Mouse (Mus musculus) heart, embryonic 11.5 days (tissue): Measurements from ENCODE around the gene Olfr809. TPM values are rescaled to one million over a fixed set of nuclear protein-coding genes. Genes with fewer than 3 reads are reported as not detected.

Experiments used
- ATAC-seq: fragments of 200-750 bp; cut with Nextera tagmentation; replicated peaks from 2 replicates; pipeline ENCODE4 v1.8.0; 2017; ENCODE audit warnings: moderate library complexity; ENCODE audit not compliant: insufficient number of reproducible peaks, low FRiP score, low TSS enrichment
- H3K27ac ChIP-seq: fragments of 300-500 bp; sonication (generic); 2 replicates; pipeline ENCODE4 v1.5.1; 2014; ENCODE audit warnings: mild to moderate bottlenecking, low read depth, low read length
- H3K27me3 ChIP-seq: fragments of 300-500 bp; sonication (generic); 2 replicates; pipeline ENCODE4 v1.6.1; 2014; ENCODE audit warnings: mild to moderate bottlenecking, low read length, mixed read lengths; ENCODE audit not compliant: control insufficient read depth, insufficient read depth
- H3K36me3 ChIP-seq: fragments of 300-500 bp; sonication (generic); 2 replicates; pipeline ENCODE4 v1.6.1; 2014; ENCODE audit warnings: mild to moderate bottlenecking, low read length, moderate library complexity, mixed read lengths; ENCODE audit not compliant: control insufficient read depth, insufficient read depth
- H3K4me1 ChIP-seq: fragments of 300-500 bp; sonication (generic); 2 replicates; pipeline ENCODE4 v1.6.1; 2014; ENCODE audit warnings: low read length; ENCODE audit not compliant: control insufficient read depth, insufficient read depth
- H3K4me2 ChIP-seq: fragments of 300-500 bp; sonication (generic); 2 replicates; pipeline ENCODE4 v1.6.1; 2014; ENCODE audit warnings: mild to moderate bottlenecking, moderate library complexity
- H3K4me3 ChIP-seq: fragments of 300-500 bp; sonication (generic); 2 replicates; pipeline ENCODE4 v1.5.1; 2014; ENCODE audit warnings: low read depth, low read length
- H3K9ac ChIP-seq: fragments of 300-500 bp; sonication (generic); 2 replicates; pipeline ENCODE4 v1.6.1; 2014; ENCODE audit warnings: mild to moderate bottlenecking, low read depth, low read length, moderate library complexity
- H3K9me3 ChIP-seq: fragments of 300-500 bp; sonication (generic); replicated peaks from 2 replicates; pipeline ENCODE4 v1.6.1; 2016; ENCODE audit warnings: low read length; ENCODE audit not compliant: control insufficient read depth
- WGBS: fragments of 180-500 bp; shearing (Covaris S2); extraction: QIAGEN DNeasy Blood & Tissue Kit; methylation state at CpG from one replicate; pipeline ENCODE4 v1.1.7; 2014; ENCODE audit not compliant: insufficient replicate concordance; 5-methylcytosine and 5-hydroxymethylcytosine counted together
- polyA plus RNA-seq: library from polyadenylated mRNA; unstranded; fragments of >200 nt; fragmentation: Nextera tagmentation; extraction: Ambion mirVana; gene quantifications from 2 replicates; pipeline ENCODE4 v1.2.1, GENCODE M21; 2014

Gene Olfr809
- polyA plus RNA-seq: not detected in 2 replicates

GRCm38 (mm10) chr10:129774338-129774737 is at the start of gene Olfr809:
Gene Olfr809 (plus strand): TSS chr10:129774638.
- no peak within 1 kb of the TSS for H3K4me2 ChIP-seq
- H3K36me3 ChIP-seq: no peaks in the 10 kb centered on the region
- H3K4me1 ChIP-seq: no peaks in the 10 kb centered on the region
- no peaks in the 10 kb centered on the region for H3K27me3 ChIP-seq
- H3K27ac ChIP-seq: no peak within 1 kb of the TSS
- no peak within 1 kb of the TSS for H3K4me3 ChIP-seq
- no peak within 1 kb of the TSS for H3K9ac ChIP-seq
- H3K9me3 ChIP-seq: no peaks in the 10 kb centered on the region
- no peak for ATAC-seq

- H3K9ac ChIP-seq: no peak within 1 kb of the TSS
- 90% methylated on average over 2 of the region's 2 CpGs for WGBS
- ATAC-seq: no peak
Measured at GRCm38 (mm10) chr10:129729275-129729674, 45.2 kb upstream of the Olfr809 start, which contains the start of gene Olfr805. Gene Olfr805 (minus strand): TSS chr10:129729375.

GRCm38 (mm10) chr10:129741821-129742220 is 32.6 kb upstream of the Olfr809 start, which contains the start of gene Olfr806:
Gene Olfr806 (minus strand): TSS chr10:129741921.
- no peak within 1 kb of the TSS for H3K27ac ChIP-seq
- no peak within 1 kb of the TSS for H3K9ac ChIP-seq
- no peaks in the 10 kb centered on the region for H3K9me3 ChIP-seq
- no peaks in the 10 kb centered on the region for H3K27me3 ChIP-seq
- no peaks in the 10 kb centered on the region for H3K4me1 ChIP-seq
- ATAC-seq: no peak
- H3K4me3 ChIP-seq: no peak within 1 kb of the TSS
- H3K36me3 ChIP-seq: no peaks in the 10 kb centered on the region
- no peak within 1 kb of the TSS for H3K4me2 ChIP-seq

More at GRCm38 (mm10) chr10:129729275-129729674, 45.2 kb upstream of the Olfr809 start, which contains the start of gene Olfr805:
- Histone ChIP-seq H3K4me1 (no peaks in the 10 kb centered on the region), H3K27ac (no peak within 1 kb of the TSS), H3K36me3 (no peaks in the 10 kb centered on the region), H3K27me3 (no peaks in the 10 kb centered on the region), H3K4me3 (no peak within 1 kb of the TSS), H3K4me2 (no peak within 1 kb of the TSS), H3K9me3 (no peaks in the 10 kb centered on the region)

- no peaks in the 10 kb centered on the region for H3K36me3 ChIP-seq
- WGBS: 78% methylated on average over 1 of the region's 1 CpGs
Measured at GRCm38 (mm10) chr10:129757693-129758092, 16.7 kb upstream of the Olfr809 start, which contains the start of gene Olfr807. Gene Olfr807 (minus strand): TSS chr10:129757793.

GRCm38 (mm10) chr10:129765182-129765581 is 9.3 kb upstream of the Olfr809 start, which contains the start of gene Olfr808:
Gene Olfr808 (plus strand): TSS chr10:129765482.
- H3K36me3 ChIP-seq: no peaks in the 10 kb centered on the region
- 81% methylated on average over 1 of the region's 1 CpGs for WGBS
- no peak within 1 kb of the TSS for H3K27ac ChIP-seq
- H3K9me3 ChIP-seq: no peaks in the 10 kb centered on the region
- ATAC-seq: no peak
- no peak within 1 kb of the TSS for H3K4me2 ChIP-seq
- H3K27me3 ChIP-seq: no peaks in the 10 kb centered on the region
- H3K9ac ChIP-seq: no peak within 1 kb of the TSS
- H3K4me3 ChIP-seq: no peak within 1 kb of the TSS
- H3K4me1 ChIP-seq: no peaks in the 10 kb centered on the region

More at GRCm38 (mm10) chr10:129757693-129758092, 16.7 kb upstream of the Olfr809 start, which contains the start of gene Olfr807:
- H3K4me3 ChIP-seq: no peak within 1 kb of the TSS
- no peaks in the 10 kb centered on the region for H3K27me3 ChIP-seq
- H3K4me1 ChIP-seq: no peaks in the 10 kb centered on the region
- H3K27ac ChIP-seq: no peak within 1 kb of the TSS
- H3K4me2 ChIP-seq: no peak within 1 kb of the TSS
- H3K9ac ChIP-seq: no peak within 1 kb of the TSS
- ATAC-seq: no peak
- H3K9me3 ChIP-seq: no peaks in the 10 kb centered on the region

- Histone ChIP-seq H3K27me3 (no peaks in the 10 kb centered on the region), H3K36me3 (no peaks in the 10 kb centered on the region), H3K27ac (no peak overlapping the region), H3K4me1 (no peaks in the 10 kb centered on the region), H3K4me2 (no peak overlapping the region), H3K9ac (no peak overlapping the region), H3K4me3 (no peak overlapping the region), H3K9me3 (no peaks in the 10 kb centered on the region)
- ATAC-seq: no peak
Measured at GRCm38 (mm10) chr10:129778123-129778522, 3.7 kb downstream of the Olfr809 start.

- no peaks in the 10 kb centered on the region for H3K4me1 ChIP-seq
- no peaks in the 10 kb centered on the region for H3K9me3 ChIP-seq
- no peak for ATAC-seq
- no peak within 1 kb of the TSS for H3K4me2 ChIP-seq
- H3K4me3 ChIP-seq: no peak within 1 kb of the TSS
- H3K36me3 ChIP-seq: no peaks in the 10 kb centered on the region
- no peak within 1 kb of the TSS for H3K27ac ChIP-seq
- no peak within 1 kb of the TSS for H3K9ac ChIP-seq
- H3K27me3 ChIP-seq: no peaks in the 10 kb centered on the region
Measured at GRCm38 (mm10) chr10:129794817-129795216, 20.4 kb downstream of the Olfr809 start, which contains the start of gene Olfr810. Gene Olfr810 (minus strand): TSS chr10:129794917.

- H3K27ac ChIP-seq: no peak within 1 kb of the TSS
- no peak within 1 kb of the TSS for H3K4me2 ChIP-seq
- H3K4me1 ChIP-seq: no peaks in the 10 kb centered on the region
- H3K4me3 ChIP-seq: no peak within 1 kb of the TSS
- H3K27me3 ChIP-seq: no peaks in the 10 kb centered on the region
- H3K9ac ChIP-seq: no peak within 1 kb of the TSS
- no peaks in the 10 kb centered on the region for H3K9me3 ChIP-seq
- no peaks in the 10 kb centered on the region for H3K36me3 ChIP-seq
- 71% methylated on average over 4 of the region's 4 CpGs for WGBS
- no peak for ATAC-seq
Measured at GRCm38 (mm10) chr10:129804296-129804695, 29.9 kb downstream of the Olfr809 start, which contains the start of gene Olfr811. Gene Olfr811 (minus strand): TSS chr10:129804396.
